Mouse (Mus musculus) embryonic fibroblast, embryonic 13.5 days (primary cell): ENCODE data around the gene Ttc30a1.

ENCODE experiments used
- CTCF ChIP-seq: IDR thresholded peaks from 2 replicates; pipeline ENCODE4 v1.5.1; 2011; ENCODE audit warnings: mild to moderate bottlenecking, control low read depth, low read length, moderate library complexity, borderline replicate concordance; ENCODE audit not compliant: insufficient read depth
- POLR2A ChIP-seq: IDR thresholded peaks from 2 replicates; pipeline ENCODE4 v1.6.1; 2011; ENCODE audit warnings: low read depth, mild to moderate bottlenecking, control low read depth, low read length, moderate library complexity

GRCm38 (mm10) chr2:75985124-75985523 is 3.4 kb upstream of the Ttc30a1 start:
- TF ChIP-seq CTCF (peak; percentile 59; the same call in 1 of the 2 replicates), POLR2A (no peak)
